Mouse (Mus musculus) cerebellum, postnatal 36 days (tissue): ENCODE measurements around the gene Heg1.

Experiments
- DNase-seq, 2 experiments: peaks; one replicate each; pipeline ENCODE4 v3.0.0; 2021 to 2022; ENCODE audit warnings: mixed read lengths in 2 of 2

Heg1 gene

GRCm38 (mm10) chr16:33677901-33678300, 6.3 kb upstream of the Heg1 start:
- no peak for DNase-seq

- DNase-seq: no peak
These were observed 3.9 kb upstream of the Heg1 start for GRCm38 (mm10) chr16:33680271-33680670.

GRCm38 (mm10) chr16:33680816-33681215, 3.4 kb upstream of the Heg1 start:
- no peak for DNase-seq

GRCm38 (mm10) chr16:33681661-33682060, 2.5 kb upstream of the Heg1 start:
- DNase-seq: no peak

DNA sequence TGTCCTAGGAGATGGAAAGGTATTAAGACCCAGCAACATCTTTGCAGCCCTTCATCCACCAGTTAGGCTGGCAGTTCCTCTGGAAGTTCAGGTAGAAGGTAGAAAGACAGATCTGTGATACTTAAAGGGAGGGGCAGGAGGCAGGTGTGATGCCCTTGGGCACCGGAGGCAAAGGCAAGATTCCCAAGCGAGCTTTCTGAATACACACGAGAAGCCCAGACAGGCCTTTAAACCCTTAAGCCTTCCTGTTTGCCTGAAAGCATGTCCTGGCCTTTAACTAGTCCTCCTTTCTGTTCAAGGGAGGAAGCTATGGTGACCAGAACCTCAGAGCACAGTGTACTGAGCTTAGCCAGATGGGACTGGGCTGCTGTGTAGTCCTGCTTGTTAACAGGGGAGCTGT, 1.5 kb upstream of the Heg1 start:
- DNase-seq: no peak

GRCm38 (mm10) chr16:33683206-33684161, 686 bp upstream of the Heg1 start:
- no peak for DNase-seq

- DNase-seq: peak; percentile 27 to 45
These were observed 832 bp downstream of the Heg1 start for GRCm38 (mm10) chr16:33684703-33685701.

- no peak for DNase-seq
These were observed 1.9 kb downstream of the Heg1 start for GRCm38 (mm10) chr16:33686056-33686455.

- no peak for DNase-seq
These were observed 3.6 kb downstream of the Heg1 start for GRCm38 (mm10) chr16:33687724-33688123.

- DNase-seq: no peak
These were observed 7.0 kb downstream of the Heg1 start for GRCm38 (mm10) chr16:33690975-33691747.

GRCm38 (mm10) chr16:33693553-33693952, 9.4 kb downstream of the Heg1 start:
- DNase-seq: no peak

- peak; percentile 62 to 67 for DNase-seq
These were observed 12.8 kb downstream of the Heg1 start for GRCm38 (mm10) chr16:33696811-33697575.

- no peak for DNase-seq
These were observed 13.6 kb downstream of the Heg1 start for GRCm38 (mm10) chr16:33697576-33698276.

- no peak for DNase-seq
These were observed 14.2 kb downstream of the Heg1 start for GRCm38 (mm10) chr16:33698277-33698790.

DNA sequence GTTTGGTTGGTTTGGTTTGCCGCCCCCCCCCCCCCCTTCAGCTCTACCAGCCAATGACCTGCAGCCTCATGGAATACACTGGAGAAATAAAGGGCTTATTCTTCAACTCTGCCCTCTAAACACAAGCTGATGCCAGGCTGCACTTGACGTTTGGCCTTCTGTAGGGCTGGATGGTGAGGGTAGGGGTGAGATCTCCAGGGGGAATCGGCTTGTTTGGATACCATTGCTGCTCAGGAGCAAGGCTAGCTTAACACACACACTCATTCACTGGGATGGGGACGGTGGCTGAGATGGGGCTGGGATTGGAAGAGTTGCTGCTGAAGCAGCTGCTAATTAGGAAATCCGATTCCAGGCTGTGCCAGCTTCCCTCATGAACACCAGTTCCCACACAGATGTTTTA, 16.4 kb downstream of the Heg1 start:
- no peak for DNase-seq

DNA sequence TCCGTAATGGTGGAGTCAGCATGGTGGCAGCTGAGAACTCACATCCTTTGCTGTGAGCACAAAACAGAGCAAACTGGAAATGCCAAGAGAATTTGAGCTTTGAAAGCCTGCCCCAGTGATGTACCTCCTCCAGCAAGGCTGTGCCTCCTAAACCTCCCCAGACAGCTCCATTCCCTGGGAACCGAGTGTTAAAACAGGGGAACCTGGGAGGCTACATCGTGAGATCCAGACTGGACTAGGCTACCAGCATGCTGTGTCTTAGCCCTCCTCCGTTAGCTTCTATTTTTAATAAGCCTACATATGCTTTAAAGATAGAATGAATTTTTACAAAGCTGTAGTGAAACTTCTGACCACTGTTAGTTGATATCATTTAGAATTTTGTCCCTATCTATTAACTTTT, 17.7 kb downstream of the Heg1 start:
- DNase-seq: no peak

DNA sequence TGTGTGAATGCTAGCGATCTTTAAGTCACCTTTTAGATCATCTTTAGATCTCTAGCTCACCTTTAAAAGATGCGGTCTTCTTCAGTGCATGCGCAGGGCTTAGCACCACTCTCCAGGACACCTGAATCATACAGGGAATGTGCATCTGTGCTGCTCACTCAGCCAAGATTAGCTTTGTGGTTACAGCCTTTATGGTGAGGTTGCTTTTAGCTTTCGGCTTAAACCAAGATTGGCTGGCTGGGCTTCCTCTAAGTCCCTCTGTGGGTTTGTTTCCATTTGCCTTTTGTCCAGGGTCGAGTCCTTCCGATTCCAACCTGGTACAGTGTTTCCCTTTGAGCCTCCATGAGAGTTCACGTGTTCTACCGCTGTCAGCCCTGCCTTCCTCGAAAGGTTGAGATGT, 20.1 kb downstream of the Heg1 start:
- DNase-seq: peak; percentile 44 to 64

DNA sequence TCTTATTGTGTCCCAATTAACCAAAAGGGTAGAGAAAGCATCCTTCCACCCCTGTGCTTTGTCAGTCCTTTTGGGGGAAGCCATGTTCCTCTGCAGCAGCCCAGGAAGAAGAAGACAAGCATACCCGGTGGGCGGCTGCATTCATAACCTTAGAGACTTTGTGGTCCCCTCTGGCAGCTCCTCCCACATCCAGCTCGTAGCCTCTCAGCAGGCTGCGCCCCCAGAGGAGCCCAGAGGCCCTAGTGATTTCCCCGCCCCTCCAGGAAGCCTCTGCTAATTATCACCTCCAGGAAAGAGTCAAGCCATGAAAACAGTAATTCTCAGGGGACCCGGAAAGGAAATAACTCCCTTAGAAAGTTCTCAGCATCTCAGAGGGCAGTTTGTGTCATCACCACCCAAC, 21.1 kb downstream of the Heg1 start:
- no peak for DNase-seq

GRCm38 (mm10) chr16:33706111-33706890, 22.1 kb downstream of the Heg1 start:
- peak; percentile 33 to 47 for DNase-seq

GRCm38 (mm10) chr16:33708031-33708430, 23.9 kb downstream of the Heg1 start:
- DNase-seq: peak in 1 of 2 experiments; percentile 47
